Mouse (Mus musculus): ENCODE results near the gene Chd1. TPM values are rescaled to one million over a fixed set of nuclear protein-coding genes. Genes with fewer than 3 reads are reported as not detected.

The Chd1 gene
- polyA plus RNA-seq, 1 experiment, result 9.0 TPM

DNA sequence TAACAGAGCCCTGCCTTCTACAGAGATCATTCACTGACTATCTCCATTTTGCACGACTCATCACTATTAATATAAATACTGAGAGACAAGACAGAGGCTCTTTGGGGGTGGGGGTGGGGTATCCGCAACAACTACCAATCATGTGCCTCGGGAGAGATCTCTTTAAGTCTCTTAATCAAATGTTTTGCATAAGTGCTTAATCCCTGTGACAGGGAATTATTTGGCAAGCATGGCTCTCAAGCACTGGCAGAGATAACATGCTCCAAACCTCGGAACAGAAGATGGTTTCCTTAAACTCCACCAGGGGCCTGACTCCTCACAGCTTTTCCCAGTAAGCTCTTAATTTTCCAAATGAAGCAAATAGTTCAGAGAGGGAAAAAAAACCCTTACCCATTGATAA, 103.2 kb downstream of the Chd1 start:
- Histone ChIP-seq H3K4me1 (no peaks in the 10 kb centered on the region), H3K27me3 (replicated peaks) (peaks cover 11% of the 10 kb centered on the region), H3K9me3 (no peaks in the 10 kb centered on the region), H3K36me3 (replicated peaks; ENCODE audit: low read length) (no peaks in the 10 kb centered on the region), H3K4me3 (replicated peaks) (no peak overlapping the region)
- TF ChIP-seq FLI1 (IDR thresholded peaks at IDR 0.05; ENCODE audit: low read length), result no peak
- TF ChIP-seq GATA1 (IDR thresholded peaks at IDR 0.05; ENCODE audit: borderline replicate concordance, low read length), result no peak

GRCm38 (mm10) chr17:15808468-15809374, 104.0 kb downstream of the Chd1 start:
- H3K4me1 ChIP-seq, result no peaks in the 10 kb centered on the region

GRCm38 (mm10) chr17:15809949-15810348, 105.2 kb downstream of the Chd1 start:
- no peak for TF ChIP-seq GATA1 (IDR thresholded peaks at IDR 0.05; ENCODE audit: borderline replicate concordance, low read length)
- no peak for TF ChIP-seq FLI1 (IDR thresholded peaks at IDR 0.05; ENCODE audit: low read length)
- Histone ChIP-seq H3K36me3 (replicated peaks; ENCODE audit: low read length) (no peaks in the 10 kb centered on the region), H3K4me3 (replicated peaks) (no peak overlapping the region), H3K4me1 (no peaks in the 10 kb centered on the region), H3K27me3 (replicated peaks) (peaks cover 11% of the 10 kb centered on the region), H3K9me3 (no peaks in the 10 kb centered on the region)

More at GRCm38 (mm10) chr17:15808468-15809374, 104.0 kb downstream of the Chd1 start:
- H3K9me3 ChIP-seq, result no peaks in the 10 kb centered on the region
- TF ChIP-seq GATA1 (IDR thresholded peaks at IDR 0.05; ENCODE audit: borderline replicate concordance, low read length) (no peak), FLI1 (IDR thresholded peaks at IDR 0.05; ENCODE audit: low read length) (no peak)
- H3K36me3 ChIP-seq (replicated peaks; ENCODE audit: low read length), result no peaks in the 10 kb centered on the region
- H3K4me3 ChIP-seq (replicated peaks), result no peak overlapping the region
- peaks cover 11% of the 10 kb centered on the region for H3K27me3 ChIP-seq (replicated peaks)

- no peaks in the 10 kb centered on the region for H3K36me3 ChIP-seq (replicated peaks; ENCODE audit: low read length)
- no peaks in the 10 kb centered on the region for H3K4me1 ChIP-seq
- TF ChIP-seq FLI1 (IDR thresholded peaks at IDR 0.05; ENCODE audit: low read length), result no peak
- TF ChIP-seq GATA1 (IDR thresholded peaks at IDR 0.05; ENCODE audit: borderline replicate concordance, low read length), result no peak
- H3K4me3 ChIP-seq (replicated peaks), result no peak overlapping the region
- no peaks in the 10 kb centered on the region for H3K9me3 ChIP-seq
- peaks cover 6% of the 10 kb centered on the region for H3K27me3 ChIP-seq (replicated peaks)
These were observed 107.5 kb downstream of the Chd1 start for GRCm38 (mm10) chr17:15812136-15812778.

- Histone ChIP-seq H3K4me3 (replicated peaks) (no peak overlapping the region), H3K27me3 (replicated peaks) (peaks cover 3% of the 10 kb centered on the region), H3K9me3 (no peaks in the 10 kb centered on the region), H3K4me1 (no peaks in the 10 kb centered on the region), H3K36me3 (replicated peaks; ENCODE audit: low read length) (no peaks in the 10 kb centered on the region)
- TF ChIP-seq FLI1 (IDR thresholded peaks at IDR 0.05; ENCODE audit: low read length) (no peak), GATA1 (IDR thresholded peaks at IDR 0.05; ENCODE audit: borderline replicate concordance, low read length) (no peak)
These were observed 109.0 kb downstream of the Chd1 start for GRCm38 (mm10) chr17:15813658-15814212.

GRCm38 (mm10) chr17:15815312-15816018, 110.7 kb downstream of the Chd1 start:
- no peak overlapping the region for H3K4me3 ChIP-seq (replicated peaks)
- H3K9me3 ChIP-seq, result no peaks in the 10 kb centered on the region
- peaks cover 4% of the 10 kb centered on the region for H3K27me3 ChIP-seq (replicated peaks)
- no peaks in the 10 kb centered on the region for H3K36me3 ChIP-seq (replicated peaks; ENCODE audit: low read length)
- no peaks in the 10 kb centered on the region for H3K4me1 ChIP-seq
- no peak for TF ChIP-seq FLI1 (IDR thresholded peaks at IDR 0.05; ENCODE audit: low read length)
- TF ChIP-seq GATA1 (IDR thresholded peaks at IDR 0.05; ENCODE audit: borderline replicate concordance, low read length), result no peak

DNA sequence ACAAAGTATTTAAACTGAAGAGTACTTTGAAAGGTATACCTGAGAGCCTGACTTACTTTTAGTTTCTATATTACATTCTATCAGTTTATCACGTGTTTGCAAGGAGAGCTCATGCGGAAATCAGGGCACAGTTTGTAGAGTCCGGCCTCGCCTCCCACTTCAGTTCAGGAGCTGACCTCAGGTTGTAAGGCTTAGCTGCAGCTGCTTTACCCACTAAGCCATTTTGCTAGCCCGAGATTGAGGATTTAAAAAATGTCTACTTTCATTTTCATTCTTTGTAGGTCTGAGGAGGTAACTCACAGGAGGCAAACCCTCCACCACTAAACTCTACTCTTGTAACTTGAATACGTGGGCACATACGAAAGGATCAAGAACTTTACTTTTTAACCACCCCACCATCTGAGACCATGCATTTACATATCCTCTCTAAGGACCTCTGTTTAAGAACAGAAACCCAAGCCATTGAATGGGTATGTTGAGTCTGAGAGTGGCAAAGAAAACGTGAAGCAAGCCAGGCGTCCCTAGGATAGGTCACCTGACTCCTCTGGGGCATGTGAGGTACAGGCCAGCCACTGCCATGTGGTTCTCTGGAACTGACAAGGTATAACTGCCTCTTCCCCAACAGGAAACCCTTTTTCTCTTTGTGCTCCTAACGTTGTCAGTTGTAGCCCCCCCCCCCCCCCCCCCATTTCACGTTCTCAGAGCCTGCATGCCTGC, 111.8 kb downstream of the Chd1 start:
- TF ChIP-seq GATA1 (IDR thresholded peaks at IDR 0.05; ENCODE audit: borderline replicate concordance, low read length), result no peak
- TF ChIP-seq FLI1 (IDR thresholded peaks at IDR 0.05; ENCODE audit: low read length), result no peak
- Histone ChIP-seq H3K4me3 (replicated peaks) (no peak overlapping the region), H3K27me3 (replicated peaks) (peaks cover 9% of the 10 kb centered on the region), H3K9me3 (no peaks in the 10 kb centered on the region), H3K36me3 (replicated peaks; ENCODE audit: low read length) (no peaks in the 10 kb centered on the region), H3K4me1 (no peaks in the 10 kb centered on the region)

DNA sequence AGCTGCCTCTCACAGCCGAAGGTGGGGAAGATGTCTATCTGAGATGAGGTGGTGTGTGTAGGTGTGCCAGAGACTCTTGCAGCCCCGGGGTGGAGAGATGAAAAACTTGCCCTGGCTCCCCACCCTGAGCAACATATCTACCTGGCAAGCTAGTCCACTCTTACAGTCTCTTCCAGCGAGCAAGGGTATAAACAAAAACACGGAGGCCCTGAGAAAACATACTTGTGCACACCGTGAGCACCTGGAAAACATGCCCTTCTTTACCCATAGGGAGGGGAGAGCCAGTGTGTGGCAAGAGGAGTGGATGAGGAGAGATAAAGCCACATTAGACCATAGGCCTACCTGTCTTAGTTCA, 112.3 kb downstream of the Chd1 start:
- Histone ChIP-seq H3K9me3 (no peaks in the 10 kb centered on the region), H3K4me3 (replicated peaks) (no peak overlapping the region), H3K27me3 (replicated peaks) (peaks cover 8% of the 10 kb centered on the region), H3K36me3 (replicated peaks; ENCODE audit: low read length) (no peaks in the 10 kb centered on the region), H3K4me1 (no peaks in the 10 kb centered on the region)
- no peak for TF ChIP-seq FLI1 (IDR thresholded peaks at IDR 0.05; ENCODE audit: low read length)
- no peak for TF ChIP-seq GATA1 (IDR thresholded peaks at IDR 0.05; ENCODE audit: borderline replicate concordance, low read length)

- no peaks in the 10 kb centered on the region for H3K4me1 ChIP-seq
- H3K9me3 ChIP-seq, result no peaks in the 10 kb centered on the region
- H3K36me3 ChIP-seq (replicated peaks; ENCODE audit: low read length), result no peaks in the 10 kb centered on the region
- no peak for TF ChIP-seq FLI1 (IDR thresholded peaks at IDR 0.05; ENCODE audit: low read length)
- no peak for TF ChIP-seq GATA1 (IDR thresholded peaks at IDR 0.05; ENCODE audit: borderline replicate concordance, low read length)
- peaks cover 10% of the 10 kb centered on the region for H3K27me3 ChIP-seq (replicated peaks)
- no peak overlapping the region for H3K4me3 ChIP-seq (replicated peaks)
These were observed 112.9 kb downstream of the Chd1 start for GRCm38 (mm10) chr17:15817634-15818033.

All from megakaryocyte, embryonic 14.5 days (primary cell).